Mouse (Mus musculus): ENCODE data around the gene Fmo9.

The Fmo9 gene

DNA sequence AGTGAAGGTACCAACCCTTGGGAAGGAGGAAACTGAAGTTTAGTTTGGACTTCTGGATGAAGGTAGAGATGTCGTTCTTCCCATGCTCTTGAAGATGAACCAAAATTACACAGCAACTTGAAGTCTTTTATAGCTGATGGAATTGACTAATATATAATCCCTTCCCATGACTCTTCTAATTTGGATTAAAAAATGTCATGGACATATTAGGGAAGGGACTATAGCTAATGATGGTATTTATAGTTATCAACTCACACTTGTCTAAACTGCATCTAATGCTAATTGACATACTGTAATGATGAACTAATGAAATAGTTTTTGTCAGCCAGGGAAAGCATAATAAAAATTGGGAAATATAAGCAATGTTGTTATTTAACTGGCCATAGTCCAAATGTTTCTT is at the start of gene Fmo9:
TSS of gene Fmo9 (minus strand) at position 101 of the 400 bp plus-strand sequence.
- no peak for DNase-seq (ENCODE audit: low spot score in 2 of 2)

DNA sequence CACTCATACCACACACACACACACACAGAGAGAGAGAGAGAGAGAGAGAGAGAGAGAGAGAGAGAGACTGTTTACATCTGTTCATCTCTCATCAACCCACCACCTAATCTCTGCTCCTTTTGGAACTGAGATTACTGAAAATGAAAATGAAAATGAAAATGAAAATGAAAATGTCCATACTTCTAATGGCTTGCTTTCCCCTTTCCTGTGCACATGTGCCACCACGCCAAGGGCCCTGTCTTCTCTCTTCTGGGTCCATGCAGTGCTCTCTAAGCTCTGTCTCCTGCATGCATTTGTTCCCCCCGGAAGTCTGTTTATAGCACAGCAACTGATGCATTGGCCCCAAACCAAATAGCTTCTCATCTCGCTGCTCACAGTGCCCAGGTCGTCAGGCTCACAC is 49.2 kb upstream of the Fmo9 start:
- DNase-seq (ENCODE audit: low spot score in 2 of 2): no peak

DNA sequence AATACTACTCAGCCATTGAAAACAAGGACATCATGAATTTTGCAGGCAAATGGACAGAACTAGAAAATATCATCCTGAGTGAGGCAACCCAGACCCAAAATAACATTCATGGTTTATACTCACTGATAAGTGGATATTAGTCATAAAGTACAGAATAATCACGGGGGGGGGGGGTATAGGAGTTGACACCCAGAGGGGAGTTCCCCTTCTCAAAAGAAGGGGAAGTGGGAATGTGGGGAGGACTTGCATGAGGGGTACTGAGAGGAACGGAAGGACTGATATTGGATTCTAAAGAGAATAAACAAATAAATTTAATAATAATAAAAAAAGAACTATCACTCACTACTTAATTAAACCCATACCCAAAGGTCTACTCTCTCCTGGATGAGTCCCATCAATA is 48.6 kb upstream of the Fmo9 start:
- DNase-seq (ENCODE audit: low spot score in 2 of 2): no peak

DNA sequence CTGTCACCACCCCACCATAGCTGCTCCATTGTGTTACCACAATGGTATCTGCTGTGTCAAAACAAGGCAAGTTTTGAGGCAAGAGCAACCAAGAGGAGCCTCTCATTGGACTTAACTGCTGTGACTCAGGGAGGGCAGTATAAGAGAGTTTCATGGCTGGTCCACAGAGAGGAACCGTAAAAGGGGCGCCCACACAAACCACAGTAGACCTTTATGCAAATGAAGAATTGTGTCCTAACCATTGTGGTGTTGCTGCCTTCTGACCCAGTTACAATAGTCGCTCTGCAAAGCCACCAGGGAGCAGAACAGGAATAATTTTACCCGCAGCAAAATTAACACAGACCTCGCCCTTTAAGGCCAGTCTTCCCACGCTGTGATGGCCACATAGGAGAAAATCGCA is 29.2 kb upstream of the Fmo9 start:
- no peak for DNase-seq (ENCODE audit: low spot score in 2 of 2)

DNA sequence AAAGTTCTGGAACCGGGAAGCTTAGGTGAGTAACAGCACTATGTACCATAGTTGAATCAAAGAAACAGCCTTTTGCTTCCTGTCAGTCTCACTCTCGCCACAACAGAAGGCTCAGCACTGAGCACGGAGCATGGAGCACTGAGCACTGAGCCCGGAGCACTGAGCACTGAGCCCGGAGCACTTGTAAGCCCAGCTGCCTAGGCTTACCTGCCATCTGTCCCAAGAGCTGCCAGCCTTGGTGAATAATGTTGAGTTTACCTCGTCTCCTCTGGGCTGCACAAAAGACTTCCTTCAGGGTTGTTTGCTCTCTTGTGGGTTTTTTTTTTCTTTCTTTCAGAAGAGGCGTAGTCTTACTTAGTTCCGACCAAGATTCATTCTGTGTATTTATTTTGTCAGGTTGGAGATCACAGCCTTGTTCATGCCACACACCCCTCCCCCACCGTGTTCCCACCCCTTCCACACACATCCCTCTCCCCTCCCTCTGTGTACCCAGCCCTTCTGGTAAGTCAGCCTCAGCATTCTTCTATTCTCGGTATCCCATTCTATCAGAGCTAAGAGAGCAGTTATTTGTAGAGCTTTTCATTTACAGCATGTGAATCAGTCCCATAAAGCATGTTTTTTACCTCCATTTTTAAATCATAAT is 20.7 kb upstream of the Fmo9 start:
- DNase-seq (ENCODE audit: low spot score in 2 of 2): no peak

DNA sequence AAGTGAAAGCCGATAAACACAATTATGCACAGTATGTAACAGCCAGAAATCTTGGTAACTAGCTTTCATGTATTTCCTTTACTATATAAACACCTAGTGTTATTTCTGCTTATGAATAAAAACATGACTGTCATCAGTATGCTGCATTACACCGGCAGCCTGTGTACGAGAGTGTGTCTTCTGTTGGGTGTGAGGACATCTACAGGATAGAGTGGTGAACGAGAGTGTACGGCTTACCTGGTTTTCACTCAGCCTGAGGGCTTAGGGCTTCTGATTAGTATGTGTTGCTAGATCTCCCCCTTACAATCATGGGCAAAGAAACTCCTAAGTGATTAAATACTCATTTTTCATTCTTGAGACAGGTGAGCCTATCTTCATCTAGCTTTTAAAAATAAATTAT is 12.4 kb downstream of the Fmo9 start:
- DNase-seq (ENCODE audit: low spot score in 2 of 2): no peak

DNA sequence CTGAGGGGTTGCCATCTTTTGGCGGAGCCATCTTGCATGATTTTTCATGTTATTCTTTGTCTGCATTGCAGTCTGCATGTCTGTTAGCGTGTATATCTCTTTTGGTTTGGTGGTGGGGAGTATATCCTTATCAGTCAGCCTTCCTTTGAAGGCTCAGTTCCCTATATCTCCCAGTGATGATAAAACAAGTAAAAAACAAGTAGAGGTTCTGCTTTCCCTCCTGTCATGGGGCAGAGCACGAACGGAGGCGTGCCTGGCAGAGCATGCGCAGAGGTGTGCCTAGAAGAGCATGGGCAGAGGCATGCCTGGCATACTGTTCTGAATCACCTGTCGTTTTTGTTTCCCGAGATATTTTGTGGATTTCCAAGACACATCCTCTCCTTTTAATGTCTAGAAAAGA is 20.8 kb downstream of the Fmo9 start:
- DNase-seq (ENCODE audit: low spot score in 2 of 2): no peak

DNA sequence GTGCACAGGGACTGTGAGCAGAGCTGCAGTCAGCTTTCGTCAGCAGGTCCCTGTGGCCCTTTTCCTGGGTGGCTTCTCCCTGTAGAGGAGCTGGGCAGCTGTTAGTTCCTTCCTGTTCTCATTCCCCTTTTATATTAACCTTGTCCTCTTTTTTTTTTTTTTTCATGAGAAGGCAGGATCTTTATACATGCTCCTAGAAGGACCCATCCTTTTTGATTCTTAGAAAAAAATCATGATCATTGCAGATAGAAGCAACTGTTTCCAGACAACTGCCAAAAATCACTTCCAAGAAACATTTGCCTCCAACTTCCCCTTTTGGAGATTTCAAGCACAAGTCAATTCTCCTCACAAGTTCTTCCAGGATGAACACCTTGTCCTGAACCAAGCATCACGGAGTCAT is 34.1 kb downstream of the Fmo9 start, which contains the start of gene Gm4847:
TSS of gene Gm4847 (minus strand) at position 101 of the 400 bp plus-strand sequence.
- DNase-seq (ENCODE audit: low spot score in 2 of 2): no peak

All from urinary bladder, postnatal 36 days (tissue).